Mouse (Mus musculus) forebrain, postnatal 0 days (tissue): ENCODE results near the gene Gm20773. TPM values are rescaled to one million over a fixed set of nuclear protein-coding genes. Genes with fewer than 3 reads are reported as not detected.
"Not testable (repeated sequence)": the region's sequence is repeated elsewhere in the genome, so short reads cannot be mapped to it uniquely, and the experiment has no call there.

ENCODE experiments used
- ATAC-seq: fragments of 200-750 bp; cut with Nextera tagmentation; 2 replicates; pipeline ENCODE4 v1.8.0; 2017; ENCODE audit warnings: mild to moderate bottlenecking, moderate library complexity
- DNase-seq: peaks from one replicate; pipeline ENCODE4 v3.0.0-alpha.2; 2015
- H3K27ac ChIP-seq: fragments of 300-500 bp; sonication (generic); 2 replicates; pipeline ENCODE4 v1.5.1; 2014; ENCODE audit warnings: low read depth, mild to moderate bottlenecking, antibody characterized with exemption, low read length, moderate library complexity, mixed read lengths
- H3K27me3 ChIP-seq: fragments of 300-500 bp; sonication (generic); 2 replicates; pipeline ENCODE4 v1.6.1; 2014; ENCODE audit warnings: mild to moderate bottlenecking, low read length, mixed read lengths; ENCODE audit not compliant: insufficient read depth
- H3K36me3 ChIP-seq: fragments of 300-500 bp; sonication (generic); 2 replicates; pipeline ENCODE4 v1.6.1; 2014; ENCODE audit warnings: mild to moderate bottlenecking, moderate library complexity; ENCODE audit not compliant: insufficient read depth
- H3K4me1 ChIP-seq: fragments of 300-500 bp; sonication (generic); 2 replicates; pipeline ENCODE4 v1.6.1; 2014; ENCODE audit warnings: antibody characterized with exemption; ENCODE audit not compliant: insufficient read depth
- H3K4me2 ChIP-seq: fragments of 300-500 bp; sonication (generic); 2 replicates; pipeline ENCODE4 v1.6.1; 2014; ENCODE audit warnings: low read depth, mild to moderate bottlenecking, moderate library complexity
- H3K4me3 ChIP-seq: fragments of 300-500 bp; sonication (generic); 2 replicates; pipeline ENCODE4 v1.5.1; 2014; ENCODE audit warnings: low read depth, low read length, mixed read lengths
- H3K9ac ChIP-seq: fragments of 300-500 bp; sonication (generic); 2 replicates; pipeline ENCODE4 v1.6.1; 2014; ENCODE audit warnings: mild to moderate bottlenecking
- H3K9me3 ChIP-seq: fragments of 300-500 bp; sonication (generic); 2 replicates; pipeline ENCODE4 v1.6.1; 2016; ENCODE audit warnings: low read length
- WGBS: fragments of 180-500 bp; shearing (Covaris S2); extraction: QIAGEN DNeasy Blood & Tissue Kit; methylation state at CpG from one replicate; pipeline ENCODE4 v1.1.7; 2014; 5-methylcytosine and 5-hydroxymethylcytosine counted together
- polyA plus RNA-seq: library from polyadenylated mRNA; unstranded; fragments of >200 nt; fragmentation: Nextera tagmentation; extraction: Ambion mirVana; gene quantifications from 2 replicates; pipeline ENCODE4 v1.2.1, GENCODE M21; 2015
- total RNA-seq: library from RNA; depleted of rRNA; stranded (reverse); fragments of >200 nt; gene quantifications from 2 replicates; pipeline ENCODE4 v1.2.3, GENCODE M21; 2014; rRNA removed

The Gm20773 gene
- total RNA-seq: not detected in 2 replicates
- not detected in 2 replicates for polyA plus RNA-seq

DNA sequence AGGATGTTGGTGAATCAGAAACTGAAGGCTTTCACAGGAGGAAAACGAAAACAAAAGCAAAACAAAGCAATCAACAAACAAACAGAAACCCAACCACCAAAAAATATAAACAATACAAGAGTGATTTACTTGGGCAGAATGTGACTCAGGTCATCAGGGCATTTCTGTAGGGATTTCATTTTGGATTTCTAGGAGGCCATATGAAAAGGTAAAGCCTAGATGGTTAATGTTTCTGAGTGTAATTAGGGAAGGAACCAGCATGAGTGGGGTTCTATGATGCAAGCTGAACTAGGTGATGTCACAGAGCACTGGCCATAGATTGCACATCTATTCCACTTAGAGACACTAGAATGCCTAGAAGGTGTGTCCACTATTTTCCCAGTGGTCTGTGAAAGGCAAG is at the start of gene Gm20773:
Gene Gm20773 (plus strand): TSS at position 301 of the 400 bp plus-strand sequence.
- DNase-seq, H3K9ac ChIP-seq, H3K4me1 ChIP-seq, H3K4me3 ChIP-seq, H3K36me3 ChIP-seq, H3K27ac ChIP-seq, H3K27me3 ChIP-seq, ATAC-seq, H3K9me3 ChIP-seq, H3K4me2 ChIP-seq: not testable (repeated sequence)
- WGBS: no CpG with 5 or more reads among the region's 1 CpGs

DNA sequence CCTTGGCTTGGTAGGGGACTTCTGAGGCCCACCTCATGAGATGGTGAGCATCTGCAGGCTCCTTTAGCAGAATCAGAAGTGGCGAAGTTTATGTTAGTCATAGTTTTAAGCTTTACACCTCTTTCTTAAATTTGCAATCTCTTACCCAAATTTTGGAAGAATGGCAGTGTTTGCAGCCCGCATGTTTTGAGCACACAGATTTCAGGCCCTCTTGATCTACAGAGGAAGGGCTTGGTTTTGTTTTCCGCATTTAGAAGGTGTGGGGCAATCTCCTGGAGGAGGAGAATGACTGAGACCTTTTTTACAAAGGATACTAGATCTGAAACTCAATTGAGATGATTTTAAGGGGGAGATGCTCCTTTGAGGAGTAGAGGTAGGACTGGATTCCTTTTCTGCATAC is 28.3 kb upstream of the Gm20773 start, which contains the start of gene Gm21866:
Gene Gm21866 (minus strand): TSS at position 101 of the 400 bp plus-strand sequence.
- H3K4me3 ChIP-seq, H3K4me2 ChIP-seq, H3K27ac ChIP-seq, H3K4me1 ChIP-seq, H3K9ac ChIP-seq, H3K27me3 ChIP-seq, DNase-seq, H3K9me3 ChIP-seq, ATAC-seq, H3K36me3 ChIP-seq: not testable (repeated sequence)
- WGBS: 56% methylated on average over 1 of the region's 3 CpGs

Other genes starting within 250 kb of the Gm20773 start
- gene Gm21440, start 241.6 kb upstream of the Gm20773 start, total RNA-seq: not detected in 2 replicates
- gene Gm21440, start 241.6 kb upstream of the Gm20773 start, polyA plus RNA-seq: not detected in 2 replicates
- not detected in 2 replicates for gene Gm21454, start 241.6 kb upstream of the Gm20773 start, total RNA-seq
- not detected in 2 replicates for gene Gm21454, start 241.6 kb upstream of the Gm20773 start, polyA plus RNA-seq
- not detected in 2 replicates for gene Gm21725, start 145.0 kb upstream of the Gm20773 start, total RNA-seq
- not detected in 2 replicates for gene Gm21725, start 145.0 kb upstream of the Gm20773 start, polyA plus RNA-seq
- not detected in 2 replicates for gene Gm21866, start 28.4 kb upstream of the Gm20773 start, total RNA-seq
- gene Gm21866, start 28.4 kb upstream of the Gm20773 start, polyA plus RNA-seq: not detected in 2 replicates